Mouse (Mus musculus): Measurements from ENCODE around the gene Ctnnd2.

DNA sequence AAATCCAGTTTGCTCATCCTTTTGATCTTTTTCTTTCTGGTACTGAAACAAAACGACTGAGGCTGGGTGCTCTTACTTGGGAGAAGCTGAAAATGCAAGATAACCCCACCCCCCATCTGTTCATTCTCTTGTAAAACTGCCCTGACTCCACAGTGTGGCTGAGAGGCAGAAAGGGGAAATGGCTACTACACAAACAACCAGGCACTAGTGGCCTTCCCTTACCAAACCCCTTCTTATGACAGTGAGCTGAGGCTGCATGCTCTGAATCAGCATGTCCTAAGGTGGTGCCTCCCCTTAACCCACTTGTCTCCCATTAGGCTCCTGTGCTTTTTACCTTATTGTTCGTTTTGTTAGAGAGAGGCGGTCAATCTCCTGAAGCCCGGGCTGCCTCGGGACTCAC, 851.4 kb downstream of the Ctnnd2 start:
- TF ChIP-seq CTCF (IDR thresholded peaks at IDR 0.05; ENCODE audit: borderline replicate concordance, insufficient read depth, low read depth, low read length) (no peak), POLR2A (IDR thresholded peaks at IDR 0.05; ENCODE audit: borderline replicate concordance, insufficient read depth, low read length) (no peak)

Data from cerebellum, adult 2 months (tissue).